Mouse (Mus musculus) neutrophil, adult 5-6 weeks (primary cell): Measurements from ENCODE around the gene Phf21a. TPM values are rescaled to one million over a fixed set of nuclear protein-coding genes. Genes with fewer than 3 reads are reported as not detected.
A peak's percentile ranks its signal among the peaks of the same experiment; 100 is the strongest.

Experiments used
- ATAC-seq: fragments of 151-379, 151-347 bp; 2 replicates; pipeline ENCODE4 v1.8.0; 2017; ENCODE audit warnings: mild to moderate bottlenecking, moderate TSS enrichment; ENCODE audit not compliant: insufficient number of reproducible peaks, poor library complexity, low FRiP score, severe bottlenecking; ENCODE audit errors: extremely low read depth
- total RNA-seq: library from RNA; stranded (forward); fragments of 200-1000 nt; gene quantifications from 2 replicates; pipeline ENCODE4 v1.2.3, GENCODE M21; 2017

Phf21a gene
- total RNA-seq, 1 experiment from 2014 or later: 213 TPM

DNA sequence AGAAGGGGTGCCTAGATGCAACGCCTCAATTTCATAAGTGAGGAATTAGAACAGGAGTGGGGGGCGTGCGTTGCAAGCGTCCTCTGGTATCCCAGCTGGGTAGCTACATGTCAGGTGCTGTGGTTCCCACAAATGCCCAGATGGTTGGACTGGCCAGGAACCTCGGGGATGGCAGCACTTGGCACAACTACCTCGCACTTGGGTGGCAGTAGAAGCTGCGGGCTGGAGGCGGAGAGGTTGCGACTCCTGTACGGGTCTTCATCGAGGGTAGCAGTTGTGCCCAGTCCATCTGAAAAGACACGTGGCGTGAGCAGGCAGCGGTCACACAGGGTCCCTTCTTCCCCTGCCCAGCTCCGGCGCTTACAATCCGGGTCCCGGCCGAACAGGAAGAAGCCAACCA, 277.5 kb downstream of the Phf21a start:
- ATAC-seq: no peak

DNA sequence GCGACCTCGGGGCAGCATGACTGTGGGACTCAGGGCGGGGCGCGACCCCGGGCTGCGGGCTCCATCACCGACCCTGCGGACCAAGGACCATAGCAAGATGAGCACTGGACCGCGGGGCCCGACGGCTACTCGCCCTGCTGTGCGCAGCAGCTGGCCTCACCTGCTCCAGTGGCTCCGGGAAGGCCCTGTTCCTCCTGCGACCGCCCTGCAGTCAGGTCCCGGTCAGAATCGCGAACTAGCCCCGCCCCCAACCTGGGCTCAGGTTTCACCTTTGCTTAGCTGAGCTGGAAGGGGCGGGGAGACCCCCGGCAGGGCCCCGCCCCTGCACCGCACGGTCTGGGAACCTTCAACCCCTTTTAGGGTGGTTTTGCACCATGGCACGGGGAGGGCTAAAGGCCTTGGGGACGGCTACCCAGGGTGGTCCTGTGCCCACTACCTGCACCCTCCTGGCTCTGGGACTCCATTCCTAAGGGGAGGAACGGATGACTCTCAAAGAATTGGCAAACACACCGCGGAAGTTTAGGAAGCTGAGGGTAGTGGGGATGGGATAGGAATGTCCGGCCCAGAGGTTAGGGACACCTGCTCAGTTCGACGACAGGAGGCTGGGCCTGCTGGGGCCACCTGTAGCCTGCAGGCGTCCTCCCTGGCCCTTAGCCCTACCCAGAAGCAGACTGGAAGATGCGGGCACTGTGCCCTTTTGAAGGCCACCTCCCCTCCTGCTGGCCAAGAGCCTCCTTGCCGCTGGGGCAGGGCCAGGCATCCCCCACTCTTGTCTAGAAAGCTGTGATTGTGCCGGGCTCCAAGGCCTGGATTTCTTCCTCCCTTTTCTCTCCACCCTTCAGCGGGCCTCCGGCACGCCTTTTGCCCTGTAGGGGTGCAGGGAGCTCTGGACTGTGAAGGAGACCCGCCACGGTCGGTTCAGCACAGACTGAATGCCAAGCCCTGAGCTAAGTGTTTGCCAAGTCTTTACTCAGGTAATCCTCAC, 278.2 kb downstream of the Phf21a start:
- no peak for ATAC-seq

DNA sequence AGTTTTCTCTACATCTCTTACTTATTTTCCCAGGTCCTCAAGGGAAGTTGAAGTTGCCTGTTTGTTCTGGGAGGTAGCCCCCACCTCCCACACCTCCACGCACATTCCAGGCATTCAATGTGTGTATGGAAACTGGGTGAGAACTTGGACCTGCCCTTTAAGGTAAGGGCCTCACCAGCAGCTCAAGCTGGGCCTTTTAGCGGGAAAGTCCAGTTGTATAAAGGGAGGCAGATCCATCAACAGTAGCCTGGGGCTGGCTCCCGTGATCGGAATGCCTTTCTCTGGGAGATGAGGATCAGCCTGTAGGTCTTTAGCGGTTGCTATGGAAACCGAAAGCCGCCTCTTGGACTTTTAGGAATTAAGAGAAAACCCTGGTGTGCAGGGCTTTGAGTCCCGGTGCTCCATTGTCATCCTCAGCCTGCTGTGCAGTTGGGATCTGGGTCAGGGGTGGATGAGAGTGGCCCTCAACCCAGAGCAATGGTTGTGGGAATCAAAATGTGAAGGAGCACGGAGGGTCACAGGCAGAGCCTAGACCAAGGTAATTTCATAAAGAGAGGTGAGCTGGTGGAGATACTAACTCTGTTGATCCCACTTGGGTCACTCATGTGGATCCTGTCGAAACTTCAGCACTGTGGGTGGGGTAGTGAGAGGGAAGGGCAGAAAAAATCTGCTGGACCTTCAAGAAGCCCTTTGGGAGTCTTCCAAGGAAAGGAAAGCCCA, 279.2 kb downstream of the Phf21a start:
- ATAC-seq: no peak

DNA sequence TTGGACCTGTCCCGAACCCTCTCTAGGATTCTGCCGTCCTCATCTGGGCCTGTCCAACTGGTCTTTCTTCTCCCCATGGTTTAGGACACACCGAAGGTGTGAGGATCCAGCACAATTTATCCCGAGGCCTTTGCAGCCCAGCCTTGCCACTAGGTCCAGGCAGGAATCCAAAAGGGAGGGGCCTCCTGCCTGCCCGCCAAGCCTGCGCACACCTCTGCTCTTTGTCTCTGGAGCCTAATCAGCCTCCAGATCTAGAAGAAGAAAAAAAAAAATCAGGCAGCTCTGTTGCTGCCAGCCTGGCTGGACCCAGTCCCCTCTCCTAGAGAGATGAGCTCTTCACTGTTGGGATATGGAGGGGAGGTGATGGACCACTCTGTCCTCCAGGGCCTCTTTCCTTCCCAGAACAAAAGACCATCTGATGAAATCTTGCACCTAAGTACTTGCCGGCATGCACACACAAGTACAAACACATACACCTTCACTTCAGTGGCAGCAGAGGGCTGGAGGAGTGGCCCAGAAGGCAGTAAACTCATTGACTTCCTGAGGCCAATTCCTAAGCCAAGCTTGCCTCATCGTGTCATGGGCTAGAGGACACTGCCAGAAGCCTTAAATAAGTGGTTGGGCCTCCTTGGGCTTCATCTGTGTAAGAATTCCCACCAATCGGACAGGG, 280.0 kb downstream of the Phf21a start:
- no peak for ATAC-seq

DNA sequence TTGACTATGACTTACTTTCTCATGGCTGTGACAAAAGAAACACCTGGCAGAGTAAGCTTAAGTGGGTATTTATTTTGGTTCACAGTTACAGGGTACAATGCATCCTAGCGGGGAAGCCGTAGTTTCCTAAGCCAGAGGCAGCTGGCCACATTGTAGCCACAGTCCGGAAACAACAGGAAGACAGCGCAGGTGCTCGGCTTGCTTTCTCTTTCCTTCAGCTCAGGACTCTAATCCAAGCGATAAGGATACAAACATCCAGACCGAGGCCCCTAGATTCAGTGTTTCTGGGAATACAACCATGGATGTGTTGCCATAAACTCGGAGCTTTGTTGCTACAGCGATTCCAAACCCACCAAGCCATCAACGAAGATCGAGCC, 280.5 kb downstream of the Phf21a start:
- ATAC-seq: no peak

DNA sequence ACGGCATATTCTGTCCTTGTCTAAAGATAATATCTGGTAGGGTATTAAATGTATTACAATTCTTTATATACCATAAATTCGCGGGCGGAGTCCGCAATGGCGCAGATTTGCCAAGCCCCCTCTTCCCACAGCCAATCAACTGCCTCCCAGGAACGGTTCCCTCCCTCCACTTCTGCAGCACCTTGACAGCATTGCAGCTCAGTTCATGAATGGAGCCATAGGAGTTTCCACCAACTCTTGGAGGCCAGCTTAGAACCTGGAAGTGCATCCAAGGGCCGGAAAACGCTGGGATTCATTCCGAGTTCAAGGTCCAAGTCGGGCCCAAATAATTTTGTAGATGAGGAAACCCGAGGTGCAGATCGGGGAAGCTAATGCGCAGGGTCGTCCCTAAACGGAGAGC, 281.6 kb downstream of the Phf21a start, which contains the start of the genes Pex16 and Large2:
Gene Pex16 (plus strand): TSS at position 163 of the 400 bp plus-strand sequence.
Gene Large2 (minus strand): TSS at position 356 of the 400 bp plus-strand sequence.
- no peak for ATAC-seq

DNA sequence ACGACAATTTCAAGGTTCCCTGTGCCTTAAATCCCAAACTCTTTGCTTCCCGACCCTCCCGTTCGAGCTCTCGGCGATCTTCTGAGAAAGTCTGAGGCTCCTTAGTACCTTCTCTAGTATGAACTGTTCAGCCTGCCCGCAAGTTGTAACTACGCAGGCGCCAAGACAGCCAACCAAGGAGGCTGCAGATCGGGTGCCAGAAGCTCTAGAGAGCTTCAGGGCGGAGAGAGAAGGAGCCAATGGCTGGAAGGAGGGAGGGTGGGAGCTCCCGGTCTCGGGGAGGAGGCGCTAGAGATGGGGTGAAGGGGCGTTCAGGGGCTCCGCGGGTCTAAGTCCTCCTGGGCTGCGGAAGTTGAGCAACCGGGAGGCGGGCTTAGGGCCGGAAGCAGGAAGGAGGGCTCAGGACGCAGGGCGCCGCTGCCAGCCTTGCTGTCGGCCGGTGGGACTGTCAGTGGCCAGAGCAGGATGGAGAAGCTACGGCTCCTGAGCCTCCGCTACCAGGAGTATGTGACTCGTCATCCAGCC, 282.2 kb downstream of the Phf21a start:
- peak; percentile 94 for ATAC-seq

DNA sequence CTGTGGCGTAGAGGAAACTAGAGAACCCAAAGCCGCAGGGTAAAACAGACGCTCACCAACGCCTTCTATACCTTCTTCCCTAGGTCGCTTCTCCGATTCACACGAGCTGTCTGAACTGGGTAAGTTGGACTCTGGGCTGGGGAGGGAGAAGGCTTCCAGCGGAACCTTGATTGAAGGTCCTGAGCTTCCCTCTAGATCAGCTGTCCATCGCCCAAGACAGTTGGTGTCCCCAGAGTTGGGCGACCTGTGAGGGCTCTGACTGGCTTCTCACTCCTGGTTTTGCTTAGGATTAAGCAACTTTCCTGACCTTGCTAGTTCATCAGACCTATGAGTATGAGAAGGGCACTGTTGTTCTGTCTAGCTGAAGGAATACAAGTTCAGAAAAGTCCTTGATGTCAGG, 282.9 kb downstream of the Phf21a start:
- no peak for ATAC-seq

DNA sequence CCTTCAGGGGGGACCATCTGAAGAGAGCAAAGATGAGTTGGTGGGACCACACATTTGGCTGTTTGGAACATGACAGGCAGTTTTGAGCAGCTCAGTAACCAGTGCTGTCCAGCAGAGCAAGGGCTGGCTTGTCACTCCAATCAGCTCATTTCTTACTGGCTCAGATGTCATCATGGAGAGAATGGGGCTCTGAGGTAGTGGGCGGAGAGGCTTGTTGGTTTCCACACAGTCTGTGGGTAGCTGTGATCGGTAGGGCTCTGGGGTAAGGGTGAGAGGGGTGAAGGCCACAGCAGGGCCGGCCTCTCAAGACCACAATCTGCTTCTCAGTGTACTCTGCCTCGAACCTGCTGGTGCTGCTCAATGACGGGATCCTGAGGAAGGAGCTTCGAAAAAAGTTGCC, 283.4 kb downstream of the Phf21a start:
- ATAC-seq: no peak

DNA sequence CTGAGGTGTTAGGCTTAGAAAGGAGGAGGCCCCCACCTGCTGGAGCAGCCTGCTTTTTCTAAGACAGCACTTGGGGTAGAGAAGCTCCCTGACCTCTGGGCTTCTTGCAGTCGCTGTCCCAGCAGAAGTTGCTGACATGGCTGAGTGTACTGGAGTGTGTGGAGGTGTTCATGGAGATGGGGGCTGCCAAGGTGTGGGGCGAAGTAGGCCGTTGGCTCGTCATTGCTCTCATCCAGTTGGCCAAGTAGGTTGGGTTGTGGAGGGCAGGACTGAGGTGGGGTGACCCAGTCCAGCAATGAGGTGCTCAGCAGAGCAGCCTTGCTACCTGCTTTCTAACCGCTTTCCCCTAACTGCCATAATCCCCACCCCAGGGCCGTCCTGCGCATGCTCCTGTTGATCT, 284.4 kb downstream of the Phf21a start:
- ATAC-seq: no peak

DNA sequence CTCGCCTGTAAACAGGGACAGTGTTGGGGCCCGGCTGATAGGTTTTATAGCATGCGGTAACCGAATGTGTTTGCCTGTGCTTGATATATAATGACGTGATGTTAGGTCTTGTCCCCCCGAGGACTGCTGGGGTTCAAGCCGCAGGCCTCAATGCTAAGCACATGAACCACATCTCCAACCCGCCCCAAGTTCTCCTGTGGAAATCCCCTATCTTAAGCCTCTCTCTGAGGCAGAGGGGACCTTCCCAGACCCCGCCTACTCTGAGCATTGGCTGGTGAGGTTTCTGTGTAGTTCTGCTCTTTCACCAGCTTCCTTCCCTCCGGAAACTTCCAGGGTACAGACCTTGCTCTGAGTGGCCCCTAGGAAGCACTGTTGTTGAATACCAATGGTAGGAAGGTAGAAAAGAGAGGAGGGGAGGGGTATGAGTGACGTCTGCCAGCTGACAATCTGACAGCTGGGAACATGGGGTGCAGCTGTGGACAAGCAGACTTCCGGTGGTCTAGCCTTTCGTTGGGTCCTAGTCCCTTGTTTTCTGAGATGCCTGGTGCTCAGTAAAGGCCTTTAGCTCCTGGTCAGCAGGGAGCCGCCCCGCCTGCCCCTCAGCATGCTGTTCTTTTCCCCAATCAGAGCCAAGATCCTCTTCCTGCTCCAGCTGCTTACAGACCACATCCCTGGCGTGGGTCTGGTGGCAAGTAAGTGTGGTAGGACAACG, 287.0 kb downstream of the Phf21a start:
- no peak for ATAC-seq

DNA sequence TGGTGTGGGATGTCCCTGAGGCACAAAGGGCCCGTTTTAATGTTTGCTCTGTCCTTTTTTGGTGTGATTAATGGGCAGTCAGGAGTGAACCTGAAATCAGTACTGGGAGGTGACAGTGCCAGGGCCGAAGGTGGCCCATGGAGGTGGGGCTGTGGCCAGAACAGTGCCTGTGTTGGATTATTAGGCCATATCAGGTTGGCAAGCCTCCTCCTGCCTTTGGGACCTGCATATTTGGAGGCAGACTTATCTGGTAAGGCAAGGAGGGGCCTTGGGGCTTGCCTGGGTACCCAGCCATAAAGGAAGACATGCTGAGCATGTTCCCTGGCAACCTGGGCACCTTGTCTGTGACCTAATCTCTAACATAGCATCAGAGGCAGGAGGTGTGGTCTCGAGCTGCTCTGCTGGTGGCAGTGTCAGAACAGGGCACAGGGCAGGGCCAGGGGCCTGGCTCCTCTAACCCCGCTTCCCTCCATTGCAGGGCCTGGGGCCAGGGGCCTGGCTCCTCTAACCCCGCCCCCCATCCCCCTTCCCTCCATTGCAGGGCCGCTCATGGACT, 287.7 kb downstream of the Phf21a start:
- ATAC-seq: no peak

DNA sequence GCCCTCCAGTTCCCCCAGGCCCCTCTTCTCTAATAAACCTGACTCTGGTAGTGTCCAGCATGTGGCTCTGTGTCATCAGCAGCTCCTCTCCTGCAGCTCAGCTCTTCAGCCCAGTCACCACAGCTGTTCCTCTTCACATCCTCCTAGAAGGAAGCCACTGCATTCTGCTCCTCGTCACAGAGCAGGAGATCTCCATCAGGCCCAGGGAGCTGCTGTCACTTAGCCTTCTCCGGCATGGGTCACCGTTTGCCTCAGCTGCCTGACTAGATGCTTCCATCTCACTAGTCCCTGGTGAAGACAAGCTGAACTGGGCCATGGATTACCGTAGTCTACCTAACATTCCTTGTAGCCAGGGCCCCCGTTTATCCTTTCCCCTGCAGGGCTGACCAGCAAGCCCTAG, 288.2 kb downstream of the Phf21a start:
- no peak for ATAC-seq

DNA sequence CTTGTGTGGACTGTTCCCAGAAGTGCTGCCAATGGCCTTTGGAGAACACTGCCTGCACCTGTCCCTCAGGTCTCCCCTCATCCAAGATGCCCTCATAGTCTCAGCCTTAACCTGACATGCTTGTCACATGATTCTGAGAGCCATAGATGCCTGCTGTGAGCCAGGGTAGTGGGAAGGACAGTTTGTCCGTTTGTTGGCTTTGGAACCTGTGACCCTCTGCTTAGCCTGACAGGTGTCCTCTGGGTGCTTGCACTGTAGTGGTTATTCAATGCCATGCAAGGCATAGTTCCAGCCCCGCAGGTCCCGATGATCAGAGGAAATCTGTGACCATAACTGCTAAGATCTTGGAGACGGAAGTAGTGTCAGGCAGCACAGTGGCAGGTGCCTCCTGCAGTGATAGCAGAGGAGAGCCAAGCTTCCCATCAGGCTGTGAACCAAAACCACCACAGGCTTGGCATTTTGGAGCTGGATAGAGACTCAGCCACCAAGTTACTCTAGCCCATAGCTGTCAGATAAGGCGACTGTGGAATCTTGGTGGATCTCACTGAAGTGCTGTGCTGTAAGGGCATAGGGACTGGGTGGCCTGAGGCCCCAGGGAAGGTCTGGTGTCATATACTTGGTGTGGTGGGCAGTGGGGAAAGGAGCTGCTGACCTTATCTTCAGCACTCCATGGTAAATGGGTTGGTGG, 289.1 kb downstream of the Phf21a start, which contains the start of gene 1700029I15Rik:
Gene 1700029I15Rik (plus strand): TSS at position 638 of the 688 bp plus-strand sequence.
- ATAC-seq: no peak

DNA sequence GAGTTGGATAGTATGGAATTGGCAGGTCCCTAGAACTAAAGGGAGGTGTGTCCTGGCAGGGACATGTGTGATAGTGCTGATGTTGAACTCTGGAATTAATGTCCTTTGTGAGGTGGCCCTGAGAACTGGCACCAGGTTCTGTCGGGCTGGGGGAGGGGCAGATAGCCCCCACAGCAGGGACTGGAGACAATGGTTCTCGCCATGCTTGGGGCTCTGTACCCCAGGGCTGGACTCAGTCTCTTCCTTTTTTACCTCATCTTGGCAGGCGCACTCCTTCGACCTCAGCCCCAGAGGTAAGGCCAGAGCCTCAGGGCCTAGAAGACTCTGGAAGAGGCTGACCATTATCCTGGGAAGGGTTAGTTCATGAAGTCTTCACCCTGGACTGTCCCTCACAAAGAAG, 289.8 kb downstream of the Phf21a start:
- ATAC-seq: no peak

DNA sequence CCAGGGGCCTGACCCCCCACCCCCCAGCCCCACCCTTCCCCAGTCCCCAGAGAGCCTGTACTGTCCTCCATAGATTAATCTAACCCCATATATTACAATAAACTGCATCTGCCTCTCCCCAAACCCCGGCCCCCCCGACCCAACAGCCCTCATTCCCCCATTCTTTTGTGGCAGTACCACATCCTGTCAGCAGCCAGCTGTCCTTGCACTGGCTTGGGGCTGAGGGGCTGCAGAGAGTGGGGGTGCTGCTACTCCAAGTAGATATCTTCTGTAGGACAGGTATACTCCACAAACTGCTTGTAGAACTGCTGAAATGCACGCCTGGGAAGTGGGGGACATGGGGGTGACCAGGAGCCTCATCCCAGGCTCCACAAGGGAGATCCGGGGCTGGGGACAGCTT, 291.2 kb downstream of the Phf21a start:
- no peak for ATAC-seq

DNA sequence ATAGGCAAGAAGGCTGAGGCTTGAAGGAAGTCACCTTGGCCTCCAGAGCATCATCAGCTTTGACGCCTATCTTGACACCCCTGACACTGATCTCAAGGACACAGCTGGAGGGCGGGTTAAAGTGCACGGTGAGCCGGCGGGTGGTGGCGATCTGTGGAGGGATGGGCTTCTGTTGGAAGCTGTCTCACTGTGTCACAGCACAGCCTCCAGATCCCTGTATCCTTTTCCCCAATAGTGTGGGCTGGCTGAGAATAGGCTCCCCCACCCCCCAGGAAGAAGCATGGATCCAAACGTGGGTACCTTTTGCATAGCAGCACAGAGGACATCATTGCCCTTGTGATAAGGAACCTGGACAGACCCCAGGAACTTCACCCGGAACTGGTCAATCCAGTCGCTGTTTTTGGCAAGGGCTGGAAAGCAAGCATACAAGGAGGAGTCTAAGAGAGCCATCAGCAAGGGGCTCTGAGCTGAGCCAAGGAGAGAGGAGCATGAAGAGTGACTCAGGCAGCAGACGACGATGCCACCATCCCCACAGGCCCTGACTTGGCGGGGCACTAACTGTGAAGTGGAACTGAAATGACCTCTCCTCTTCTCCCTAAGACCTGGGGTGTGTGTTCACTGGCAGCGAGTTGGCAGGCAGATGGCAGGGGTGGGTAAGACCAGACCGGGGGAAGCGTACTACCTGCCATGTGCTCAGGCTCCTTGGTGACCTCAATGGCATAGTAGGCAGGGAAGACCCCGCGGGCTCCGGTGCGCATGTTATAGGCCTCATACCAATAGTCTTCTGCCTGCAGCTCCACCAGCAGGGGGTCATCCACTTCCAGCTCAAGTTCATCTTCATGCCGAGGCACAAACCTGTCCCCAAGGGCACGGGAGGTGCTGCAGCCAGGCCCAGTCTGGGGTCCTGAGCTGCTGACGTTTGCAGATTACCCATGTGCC, 292.5 kb downstream of the Phf21a start:
- ATAC-seq: no peak
